Mouse (Mus musculus): ENCODE measurements around the gene Emsy.

The Emsy gene

GRCm38 (mm10) chr7:98542731-98543142 is 113.8 kb downstream of the Emsy start:
- peak; percentile 37 to 41 for DNase-seq (ENCODE audit: low spot score in 2 of 2)

GRCm38 (mm10) chr7:98542267-98542666 is 114.3 kb downstream of the Emsy start:
- no peak for DNase-seq (ENCODE audit: low spot score in 2 of 2)

GRCm38 (mm10) chr7:98541564-98541963 is 115.0 kb downstream of the Emsy start:
- DNase-seq (ENCODE audit: low spot score in 2 of 2) = no peak

GRCm38 (mm10) chr7:98540879-98541278 is 115.7 kb downstream of the Emsy start:
- DNase-seq (ENCODE audit: low spot score in 2 of 2) = no peak

- no peak for DNase-seq (ENCODE audit: low spot score in 2 of 2)
Observed at GRCm38 (mm10) chr7:98537967-98538573, 118.5 kb downstream of the Emsy start.

- no peak for DNase-seq (ENCODE audit: low spot score in 2 of 2)
Observed at GRCm38 (mm10) chr7:98537210-98537966, 119.2 kb downstream of the Emsy start.
